9 mouse cellular contexts compared by ENCODE assay signal in genomic region chr9:44337436-44338169, GRCm38 (mm10). TPM values are rescaled to one million over a fixed set of nuclear protein-coding genes. Genes with fewer than 3 reads are reported as not detected.
DNase-seq lines count a peak whose midpoint lies in the region; ATAC-seq and TF ChIP-seq lines count a peak whose summit lies in the region.
"Had no signal": no experiment of that assay in that cellular context is flagged by ENCODE, and none has a peak within 500 bp of the region (broad histone marks: within the 10 kb centered on the region; RNA-seq: fewer than 3 reads in every experiment).

No protein-coding gene starts in this region.

- peaks cover 61% of the 10 kb centered on the region for H3K36me3 ChIP-seq in heart, embryonic 12.5 days
- peaks cover 52% of the 10 kb centered on the region for H3K36me3 ChIP-seq in embryonic facial prominence, embryonic 15.5 days
- H3K36me3 ChIP-seq in limb, embryonic 12.5 days, result peaks cover 72% of the 10 kb centered on the region

- TF ChIP-seq CTCF in left cerebral cortex, adult 2 months (IDR thresholded peaks at IDR 0.05), result no peak

- intact Hi-C loops in left cerebral cortex, adult 2 months (cut with DNase I), result no loop called here

- peak overlapping the region; percentile 69 for H3K4me2 ChIP-seq in heart, embryonic 12.5 days
- H3K4me2 ChIP-seq in embryonic facial prominence, embryonic 15.5 days (replicated peaks), result peak overlapping the region; percentile 76
- peak overlapping the region; percentile 75 for H3K4me2 ChIP-seq in limb, embryonic 12.5 days

- peaks cover 29% of the 10 kb centered on the region for H3K4me1 ChIP-seq in heart, embryonic 12.5 days (replicated peaks)
- peaks cover 31% of the 10 kb centered on the region for H3K4me1 ChIP-seq in embryonic facial prominence, embryonic 15.5 days
- peaks cover 20% of the 10 kb centered on the region for H3K4me1 ChIP-seq in limb, embryonic 12.5 days (replicated peaks)

- no peak for DNase-seq in heart, adult 8-10 months (ENCODE audit: low spot score)
- DNase-seq in 3134 (ENCODE audit: extremely low read depth, insufficient read length, low spot score), result peak; percentile 67
- no peak for DNase-seq in adrenal gland, adult 18-20 months (ENCODE audit: low spot score in 2 of 2)
- no peak for DNase-seq in thymus, postnatal 36 days
- no peak for DNase-seq in left cerebral cortex, adult 2 months (ENCODE audit: extremely low spot score in 1 of 2, low spot score in 2 of 2)
- DNase-seq: cerebellum, adult 9-10 months had no signal

- H3K9me3 ChIP-seq in heart, embryonic 12.5 days (replicated peaks), result no peaks in the 10 kb centered on the region
- H3K9me3 ChIP-seq in embryonic facial prominence, embryonic 15.5 days (replicated peaks), result no peaks in the 10 kb centered on the region
- H3K9me3 ChIP-seq in limb, embryonic 12.5 days, result no peaks in the 10 kb centered on the region

- H3K4me3 ChIP-seq in heart, embryonic 12.5 days, result peak overlapping the region; percentile 95
- H3K4me3 ChIP-seq in embryonic facial prominence, embryonic 15.5 days (replicated peaks), result peak overlapping the region; percentile 72
- peak overlapping the region; percentile 80; the same call in 1 of the 2 replicates for H3K4me3 ChIP-seq in limb, embryonic 12.5 days (replicated peaks)
- no peak overlapping the region for H3K4me3 ChIP-seq in left cerebral cortex, adult 2 months

- 60% methylated on average over 9 of the region's 9 CpGs for WGBS in heart, embryonic 12.5 days
- 66% methylated on average over 9 of the region's 9 CpGs for WGBS in embryonic facial prominence, embryonic 15.5 days
- WGBS in limb, embryonic 12.5 days, result 66% methylated on average over 9 of the region's 9 CpGs

- peak overlapping the region; percentile 44 for H3K27ac ChIP-seq in heart, embryonic 12.5 days (ENCODE audit: poor library complexity, severe bottlenecking)
- peak overlapping the region; percentile 40 for H3K27ac ChIP-seq in embryonic facial prominence, embryonic 15.5 days (replicated peaks)
- peak overlapping the region; percentile 73; the same call in 1 of the 2 replicates for H3K27ac ChIP-seq in limb, embryonic 12.5 days
- H3K27ac ChIP-seq in left cerebral cortex, adult 2 months, result no peak overlapping the region

- H3K27me3 ChIP-seq in heart, embryonic 12.5 days (replicated peaks), result no peaks in the 10 kb centered on the region
- no peaks in the 10 kb centered on the region for H3K27me3 ChIP-seq in embryonic facial prominence, embryonic 15.5 days
- no peaks in the 10 kb centered on the region for H3K27me3 ChIP-seq in limb, embryonic 12.5 days

- peak overlapping the region; percentile 67 for H3K9ac ChIP-seq in heart, embryonic 12.5 days
- peak overlapping the region; percentile 9; the same call in 1 of the 2 replicates for H3K9ac ChIP-seq in embryonic facial prominence, embryonic 15.5 days
- no peak overlapping the region for H3K9ac ChIP-seq in limb, embryonic 12.5 days (replicated peaks)

- no peak for ATAC-seq in heart, embryonic 12.5 days (ENCODE audit: insufficient number of reproducible peaks, low FRiP score)
- no peak for ATAC-seq in embryonic facial prominence, embryonic 15.5 days (ENCODE audit: insufficient number of reproducible peaks, low FRiP score, low TSS enrichment, low read depth)
- no peak for ATAC-seq in limb, embryonic 12.5 days (ENCODE audit: insufficient number of reproducible peaks, insufficient read depth, low FRiP score, low TSS enrichment, low read depth)

RNA-seq across cellular contexts. Expression of gene H2afx, which starts 3.1 kb away (rescaled TPM):
- 221 and 231 TPM in 2 replicates for polyA plus RNA-seq in heart, embryonic 12.5 days (2016; fragmentation: Nextera tagmentation; extraction: Ambion mirVana)
- total RNA-seq in heart, adult 8-10 months (2022), result 10 to 100 TPM; 10.5 to 12.3 (median 11.4) TPM
- 288 and 326 TPM in 2 replicates for polyA plus RNA-seq in embryonic facial prominence, embryonic 15.5 days (2015; fragmentation: Nextera tagmentation; extraction: Ambion mirVana)
- polyA plus RNA-seq in limb, embryonic 12.5 days (2016; fragmentation: Nextera tagmentation; extraction: Ambion mirVana), result 429 and 481 TPM in 2 replicates
- total RNA-seq in adrenal gland, adult 18-20 months (2021), result 10 to 100 TPM; 26.8 to 34.4 TPM
- 10 to 100 TPM; 46.1 to 53.2 TPM for total RNA-seq in left cerebral cortex, adult 2 months (2021)

RNA-seq across cellular contexts. Expression of gene Hmbs, which starts 6.4 kb away (rescaled TPM):
- polyA plus RNA-seq in heart, embryonic 12.5 days (2016; fragmentation: Nextera tagmentation; extraction: Ambion mirVana), result 158 and 176 TPM in 2 replicates
- total RNA-seq in heart, adult 8-10 months (2022), result 10 to 100 TPM; 42.1 to 48.8 (median 45.4) TPM
- 93.0 and 99.4 TPM in 2 replicates for polyA plus RNA-seq in embryonic facial prominence, embryonic 15.5 days (2015; fragmentation: Nextera tagmentation; extraction: Ambion mirVana)
- polyA plus RNA-seq in limb, embryonic 12.5 days (2016; fragmentation: Nextera tagmentation; extraction: Ambion mirVana), result 123 and 125 TPM in 2 replicates
- total RNA-seq in adrenal gland, adult 18-20 months (2021), result 10 to 100 TPM; 52.3 to 87.5 TPM
- total RNA-seq in left cerebral cortex, adult 2 months (2021), result 10 to 100 TPM; 20.8 to 21.1 TPM

RNA-seq across cellular contexts. Expression of gene Dpagt1, which starts 11.8 kb away (rescaled TPM):
- 29.7 and 31.4 TPM in 2 replicates for polyA plus RNA-seq in heart, embryonic 12.5 days (2016; fragmentation: Nextera tagmentation; extraction: Ambion mirVana)
- total RNA-seq in heart, adult 8-10 months (2022), result 10 to 100 TPM; 19.4 to 23.5 (median 20.5) TPM
- polyA plus RNA-seq in embryonic facial prominence, embryonic 15.5 days (2015; fragmentation: Nextera tagmentation; extraction: Ambion mirVana), result 31.4 and 37.2 TPM in 2 replicates
- polyA plus RNA-seq in limb, embryonic 12.5 days (2016; fragmentation: Nextera tagmentation; extraction: Ambion mirVana), result 38.1 and 38.6 TPM in 2 replicates
- total RNA-seq in adrenal gland, adult 18-20 months (2021), result 10 to 100 TPM; 21.7 to 30.9 TPM
- 10 to 100 TPM; 13.8 to 14.6 TPM for total RNA-seq in left cerebral cortex, adult 2 months (2021)

RNA-seq across cellular contexts. Expression of gene C2cd2l, which starts 17.5 kb away (rescaled TPM):
- polyA plus RNA-seq in heart, embryonic 12.5 days (2016; fragmentation: Nextera tagmentation; extraction: Ambion mirVana), result 8.6 and 10.3 TPM in 2 replicates
- total RNA-seq in heart, adult 8-10 months (2022), result 10 to 100 TPM; 12.7 to 19.2 (median 14.1) TPM
- 9.1 and 10.3 TPM in 2 replicates for polyA plus RNA-seq in embryonic facial prominence, embryonic 15.5 days (2015; fragmentation: Nextera tagmentation; extraction: Ambion mirVana)
- polyA plus RNA-seq in limb, embryonic 12.5 days (2016; fragmentation: Nextera tagmentation; extraction: Ambion mirVana), result 7.9 and 8.1 TPM in 2 replicates
- 10 to 100 TPM; 35.2 to 41.7 TPM for total RNA-seq in adrenal gland, adult 18-20 months (2021)
- total RNA-seq in left cerebral cortex, adult 2 months (2021), result 100 to 1,000 TPM; 190 to 222 TPM

RNA-seq across cellular contexts. Expression of gene Vps11, which starts 23.9 kb away (rescaled TPM):
- polyA plus RNA-seq in heart, embryonic 12.5 days (2016; fragmentation: Nextera tagmentation; extraction: Ambion mirVana), result 19.7 and 21.8 TPM in 2 replicates
- total RNA-seq in heart, adult 8-10 months (2022), result 10 to 100 TPM; 15.3 to 20.2 (median 16.5) TPM
- 25.0 and 30.3 TPM in 2 replicates for polyA plus RNA-seq in embryonic facial prominence, embryonic 15.5 days (2015; fragmentation: Nextera tagmentation; extraction: Ambion mirVana)
- polyA plus RNA-seq in limb, embryonic 12.5 days (2016; fragmentation: Nextera tagmentation; extraction: Ambion mirVana), result 28.9 and 30.7 TPM in 2 replicates
- total RNA-seq in adrenal gland, adult 18-20 months (2021), result 10 to 100 TPM; 52.5 to 70.4 TPM
- 10 to 100 TPM; 52.1 to 53.1 TPM for total RNA-seq in left cerebral cortex, adult 2 months (2021)
